Mouse (Mus musculus) heart, adult 2 months (tissue): ENCODE results near the gene Scel. TPM values are rescaled to one million over a fixed set of nuclear protein-coding genes. Genes with fewer than 3 reads are reported as not detected.

Source experiments
- DNase-seq, 2 experiments: peaks; one replicate each; pipeline ENCODE4 v3.0.0; 2021
- H3K27ac ChIP-seq: fragments of 200-600 bp; 2 replicates; pipeline ENCODE4 v1.8.1; 2022
- H3K27me3 ChIP-seq: fragments of 200-500 bp; 2 replicates; pipeline ENCODE4 v1.6.1; 2012; ENCODE audit warnings: mild to moderate bottlenecking, low read length, inconsistent platforms, mixed read lengths; ENCODE audit not compliant: control insufficient read depth, insufficient read depth
- H3K36me3 ChIP-seq: fragments of 200-500 bp; 2 replicates; pipeline ENCODE4 v1.6.1; 2012; ENCODE audit warnings: low read length, inconsistent platforms; ENCODE audit not compliant: control insufficient read depth, insufficient read depth
- H3K4me1 ChIP-seq: fragments of 200-500 bp; 2 replicates; pipeline ENCODE4 v1.6.1; 2011; ENCODE audit warnings: low read length; ENCODE audit not compliant: control insufficient read depth, insufficient read depth
- H3K4me3 ChIP-seq: fragments of 200-600 bp; 2 replicates; pipeline ENCODE4 v1.8.1; 2022
- H3K79me2 ChIP-seq: fragments of 200-500 bp; replicated peaks from 2 replicates; pipeline ENCODE4 v1.6.1; 2012; ENCODE audit warnings: mild to moderate bottlenecking, inconsistent platforms, low read length, moderate library complexity, mixed read lengths; ENCODE audit not compliant: control insufficient read depth, insufficient read depth
- H3K9ac ChIP-seq: fragments of 200-500 bp; 2 replicates; pipeline ENCODE4 v1.6.1; 2012; ENCODE audit warnings: low read depth, mild to moderate bottlenecking, control low read depth, inconsistent platforms, low read length, mixed read lengths
- CTCF ChIP-seq: fragments of 200-600 bp; IDR thresholded peaks from 2 replicates; pipeline ENCODE4 v1.8.1; 2022; ENCODE audit warnings: antibody characterized with exemption, mild to moderate bottlenecking, moderate library complexity
- EP300 ChIP-seq: fragments of 200-500 bp; IDR thresholded peaks from 2 replicates; pipeline ENCODE4 v1.6.1; 2011; ENCODE audit warnings: low read depth, low read length, control low read depth; ENCODE audit not compliant: insufficient read depth
- POLR2A ChIP-seq: fragments of 200-500 bp; IDR thresholded peaks from 2 replicates; pipeline ENCODE4 v1.6.1; 2011; ENCODE audit warnings: mild to moderate bottlenecking, low read depth, low read length, control low read depth; ENCODE audit not compliant: insufficient read depth
- WGBS: fragments of 180-500 bp; shearing (Covaris S2); methylation state at CpG from one replicate; pipeline ENCODE4 v1.1.7; 2018; 5-methylcytosine and 5-hydroxymethylcytosine counted together
- intact Hi-C: fragments of 180-260 bp; cut with DNase I; formaldehyde crosslinking; loops from one replicate; pipeline ENCODE4 v1.15.1; 2025
- polyA plus RNA-seq: library from polyadenylated mRNA; depleted of rRNA; stranded (reverse); fragments of >200 nt; gene quantifications from 2 replicates; pipeline ENCODE4 v1.2.3, GENCODE M21; 2012
- total RNA-seq, 2 experiments: library from RNA; stranded (reverse); gene quantifications; 2 replicates each; pipeline ENCODE4 v1.2.3; 2021

The Scel gene
- total and polyA plus RNA-seq, 3 experiments, result 0.11 to 0.42 (median 0.21) TPM

DNA sequence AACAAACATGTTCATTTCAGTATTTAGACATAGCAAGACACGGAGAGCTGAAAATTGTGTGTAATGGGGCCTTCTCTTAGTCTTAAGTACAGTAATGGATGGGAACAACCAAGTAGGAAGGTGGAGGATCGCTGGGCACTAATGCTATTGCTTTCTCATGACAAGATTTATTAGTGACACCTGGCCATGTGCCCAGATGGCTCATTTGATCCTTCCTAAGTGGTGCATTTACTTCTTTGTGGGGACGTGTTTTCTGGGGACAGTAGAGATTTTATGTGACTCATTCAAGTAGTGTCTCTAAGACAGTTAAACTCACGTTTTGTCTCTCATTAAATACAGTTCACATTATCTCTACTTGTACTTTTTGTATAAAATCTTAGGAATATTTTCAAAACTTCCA lies 73.5 kb downstream of the Scel start:
- no peaks in the 10 kb centered on the region for H3K4me1 ChIP-seq
- H3K27ac ChIP-seq, result no peak overlapping the region
- 63% methylated on average over 4 of the region's 4 CpGs for WGBS
- H3K36me3 ChIP-seq, result no peaks in the 10 kb centered on the region
- no peak overlapping the region for H3K9ac ChIP-seq
- intact Hi-C loops, result no loop called here
- H3K4me3 ChIP-seq, result no peak overlapping the region
- H3K79me2 ChIP-seq, result no peaks in the 10 kb centered on the region
- H3K27me3 ChIP-seq, result no peaks in the 10 kb centered on the region
- TF ChIP-seq POLR2A, result no peak
- TF ChIP-seq CTCF, result no peak
- no peak for DNase-seq

GRCm38 (mm10) chr14:103587208-103587900 lies 74.2 kb downstream of the Scel start:
- Histone ChIP-seq H3K9ac (no peak overlapping the region), H3K4me1 (no peaks in the 10 kb centered on the region), H3K36me3 (no peaks in the 10 kb centered on the region), H3K27me3 (no peaks in the 10 kb centered on the region), H3K27ac (no peak overlapping the region), H3K79me2 (no peaks in the 10 kb centered on the region), H3K4me3 (no peak overlapping the region)
- no peak for DNase-seq
- no peak for TF ChIP-seq POLR2A
- no peak for TF ChIP-seq EP300
- TF ChIP-seq CTCF, result no peak
- 83% methylated on average over 10 of the region's 10 CpGs for WGBS
- intact Hi-C loops, result no loop called here

DNA sequence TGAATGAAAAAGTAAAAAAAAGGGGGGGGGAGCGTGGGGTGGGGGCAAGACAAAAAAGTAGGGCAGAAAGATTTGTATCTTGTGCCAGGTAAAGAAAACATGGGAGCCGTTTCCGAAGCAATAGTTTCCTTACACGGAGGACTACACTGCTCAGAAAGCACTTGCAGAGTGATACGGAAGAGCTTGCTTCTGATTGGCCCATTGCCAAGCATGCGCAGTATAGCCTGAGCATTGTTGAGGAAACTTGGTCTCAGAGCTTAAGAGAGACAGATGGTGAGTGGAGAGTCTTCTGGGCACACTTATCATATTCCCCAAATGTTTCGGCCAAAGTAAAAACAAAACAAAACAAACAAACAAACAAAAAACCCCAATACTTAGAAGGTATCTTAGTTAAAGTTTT lies 76.7 kb downstream of the Scel start:
- Histone ChIP-seq H3K36me3 (no peaks in the 10 kb centered on the region), H3K4me1 (no peaks in the 10 kb centered on the region), H3K79me2 (no peaks in the 10 kb centered on the region), H3K9ac (no peak overlapping the region), H3K27ac (no peak overlapping the region), H3K27me3 (no peaks in the 10 kb centered on the region), H3K4me3 (no peak overlapping the region)
- intact Hi-C loops, result no loop called here
- DNase-seq, result no peak
- TF ChIP-seq POLR2A (no peak), CTCF (no peak), EP300 (no peak)
- WGBS, result 36% methylated on average over 7 of the region's 7 CpGs

GRCm38 (mm10) chr14:103595870-103596269 lies 82.7 kb downstream of the Scel start:
- 45% methylated on average over 5 of the region's 5 CpGs for WGBS
- intact Hi-C loops, result no loop called here
- no peak for TF ChIP-seq POLR2A
- TF ChIP-seq EP300, result no peak
- TF ChIP-seq CTCF, result no peak
- Histone ChIP-seq H3K4me3 (no peak overlapping the region), H3K27me3 (no peaks in the 10 kb centered on the region), H3K79me2 (no peaks in the 10 kb centered on the region), H3K9ac (no peak overlapping the region), H3K4me1 (no peaks in the 10 kb centered on the region), H3K27ac (no peak overlapping the region), H3K36me3 (no peaks in the 10 kb centered on the region)
- no peak for DNase-seq

DNA sequence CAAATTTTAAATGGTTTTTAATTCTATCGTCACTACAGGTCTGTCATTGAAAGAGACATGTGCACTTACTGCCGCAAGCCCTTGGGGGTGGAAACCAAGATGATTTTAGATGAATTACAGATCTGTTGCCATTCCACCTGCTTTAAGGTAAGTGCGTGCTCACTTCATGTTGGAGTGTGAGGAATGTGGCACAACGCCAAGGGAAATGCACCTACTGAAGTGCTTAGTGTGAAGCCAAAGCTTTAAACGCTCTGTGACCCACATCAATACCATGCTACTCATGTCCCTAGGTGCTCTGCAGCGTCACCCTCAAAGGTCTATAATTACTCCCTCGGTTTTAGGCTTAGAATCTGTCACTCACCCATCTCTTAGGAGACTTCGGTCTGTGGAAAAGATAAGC lies 94.9 kb downstream of the Scel start:
- Histone ChIP-seq H3K79me2 (no peaks in the 10 kb centered on the region), H3K4me3 (no peak overlapping the region), H3K36me3 (no peaks in the 10 kb centered on the region), H3K27me3 (no peaks in the 10 kb centered on the region), H3K4me1 (no peaks in the 10 kb centered on the region), H3K9ac (no peak overlapping the region), H3K27ac (no peak overlapping the region)
- TF ChIP-seq POLR2A (no peak), EP300 (no peak), CTCF (no peak)
- 82% methylated on average over 8 of the region's 8 CpGs for WGBS
- intact Hi-C loops, result no loop called here
- DNase-seq, result no peak

DNA sequence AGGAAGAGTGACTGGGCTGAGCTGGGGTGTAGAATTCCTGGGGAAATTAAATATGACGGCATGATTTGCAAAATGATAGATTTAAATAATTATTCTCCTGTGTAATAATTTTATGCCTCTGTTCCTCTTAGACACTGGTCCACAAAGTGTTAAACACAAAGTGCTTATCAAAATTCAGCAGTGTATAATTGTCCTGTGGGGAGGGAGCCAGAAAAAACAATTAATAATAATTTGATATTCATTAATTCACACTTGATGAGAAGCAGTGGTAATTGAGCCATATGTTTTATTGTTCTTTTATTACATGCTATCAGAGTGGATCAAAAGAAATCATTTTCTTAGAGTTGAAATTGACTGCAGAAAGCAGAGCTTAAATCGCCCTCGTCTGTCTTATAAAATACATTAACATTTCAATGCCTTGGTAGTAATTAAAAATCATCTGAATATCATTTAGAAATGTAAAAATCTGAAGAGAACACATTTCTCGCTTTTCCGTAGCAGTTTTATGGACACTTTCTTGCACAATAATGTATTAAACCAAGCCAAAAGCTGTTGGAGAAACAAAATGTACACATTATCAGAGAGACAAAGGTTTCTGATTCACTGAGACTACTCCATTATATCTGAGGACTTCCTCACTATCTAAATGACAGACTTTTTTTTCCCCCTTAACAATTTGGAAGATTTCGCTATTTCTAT lies 100.6 kb downstream of the Scel start:
- no peaks in the 10 kb centered on the region for H3K36me3 ChIP-seq
- no peaks in the 10 kb centered on the region for H3K79me2 ChIP-seq
- H3K9ac ChIP-seq, result no peak overlapping the region
- no peak overlapping the region for H3K27ac ChIP-seq
- H3K4me1 ChIP-seq, result no peaks in the 10 kb centered on the region
- DNase-seq, result no peak
- intact Hi-C loops, result no loop called here
- no peak overlapping the region for H3K4me3 ChIP-seq
- TF ChIP-seq POLR2A (no peak), EP300 (no peak), CTCF (no peak)
- 83% methylated on average over 6 of the region's 6 CpGs for WGBS
- no peaks in the 10 kb centered on the region for H3K27me3 ChIP-seq
